Mouse (Mus musculus) G1E (cell line): ENCODE measurements at regions not wholly inside any gene's neighbourhood (a gene's known extent, or its start where the extent isn't known, plus 50 kb on each side); places are given as distances from the start of the nearest gene placed in this dataset.

Experiments
- CTCF ChIP-seq: IDR thresholded peaks from 2 replicates; pipeline ENCODE4 v1.5.1; 2012; ENCODE audit warnings: low read depth, low read length, inconsistent platforms, mixed read lengths
- GATA1 ChIP-seq: IDR thresholded peaks from 2 replicates; pipeline ENCODE4 v1.6.1; 2012; ENCODE audit warnings: borderline replicate concordance, low read length, inconsistent platforms, mixed read lengths
- GATA2 ChIP-seq: IDR thresholded peaks from 2 replicates; pipeline ENCODE4 v1.6.1; 2012; ENCODE audit warnings: low read depth, low read length, inconsistent platforms, borderline replicate concordance
- TAL1 ChIP-seq: conservative IDR thresholded peaks from 2 replicates; pipeline ENCODE4 v1.6.1; 2012; ENCODE audit warnings: low read depth, low read length, inconsistent platforms, mixed read lengths

- TF ChIP-seq GATA1 (no peak), CTCF (no peak), TAL1 (no peak), GATA2 (no peak)
These were observed 243.6 kb downstream of the Btg1 start for GRCm38 (mm10) chr10:96860366-96860765.
